Mouse (Mus musculus): ENCODE measurements around the gene Spen.
A peak's percentile ranks its signal among the peaks of the same experiment; 100 is the strongest.
"Not testable (repeated sequence)": the region's sequence is repeated elsewhere in the genome, so short reads cannot be mapped to it uniquely, and the experiment has no call there.

The Spen gene

GRCm38 (mm10) chr4:141559131-141559897, 20.9 kb upstream of the Spen start:
- DNase-seq: peak; percentile 85

DNA sequence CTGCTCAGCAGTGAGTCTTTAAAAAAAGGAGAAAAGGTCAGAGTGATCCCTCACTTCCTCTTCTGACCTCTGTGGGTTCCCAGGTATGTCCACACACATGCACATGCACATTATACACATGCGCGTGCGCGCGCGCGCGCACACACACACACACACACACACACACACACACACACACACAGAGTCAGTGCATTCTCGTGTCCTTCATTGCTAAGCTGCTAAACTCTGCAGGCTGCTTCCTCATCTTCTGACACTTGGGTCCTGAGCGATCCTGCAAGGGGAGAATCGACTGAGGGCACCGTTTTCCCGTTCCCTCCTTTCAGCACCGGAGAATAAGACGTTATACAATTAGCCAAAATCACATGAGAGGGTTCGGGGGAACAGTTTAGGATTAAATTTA, 20.3 kb upstream of the Spen start:
- peak; percentile 57 for DNase-seq

DNA sequence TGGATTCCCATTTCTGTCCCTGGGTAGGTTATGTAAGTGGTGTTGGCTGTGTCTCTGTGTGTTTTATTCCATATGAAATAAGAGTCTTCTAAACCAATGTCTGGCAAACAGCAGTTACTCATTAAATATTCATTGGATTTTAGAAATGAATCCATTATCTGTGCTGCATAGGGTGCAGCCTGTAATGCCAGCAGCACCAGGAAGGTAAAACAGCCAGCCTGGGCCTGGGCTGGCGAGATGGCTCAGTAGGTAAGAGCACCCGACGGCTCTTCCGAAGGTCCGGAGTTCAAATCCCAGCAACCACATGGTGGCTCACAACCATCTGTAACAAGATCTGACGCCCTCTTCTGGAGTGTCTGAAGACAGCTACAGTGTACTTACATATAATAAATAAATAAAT, 17.8 kb upstream of the Spen start:
- DNase-seq: not testable (repeated sequence)

GRCm38 (mm10) chr4:141554255-141554865, 16.0 kb upstream of the Spen start:
- DNase-seq: not testable (repeated sequence)

- peak; percentile 29 for DNase-seq
Measured at GRCm38 (mm10) chr4:141552484-141552883, 14.1 kb upstream of the Spen start.

GRCm38 (mm10) chr4:141547299-141547698, 8.9 kb upstream of the Spen start:
- no peak for DNase-seq

- peak; percentile 87 for DNase-seq
Measured at GRCm38 (mm10) chr4:141546334-141547200, 8.2 kb upstream of the Spen start.

DNA sequence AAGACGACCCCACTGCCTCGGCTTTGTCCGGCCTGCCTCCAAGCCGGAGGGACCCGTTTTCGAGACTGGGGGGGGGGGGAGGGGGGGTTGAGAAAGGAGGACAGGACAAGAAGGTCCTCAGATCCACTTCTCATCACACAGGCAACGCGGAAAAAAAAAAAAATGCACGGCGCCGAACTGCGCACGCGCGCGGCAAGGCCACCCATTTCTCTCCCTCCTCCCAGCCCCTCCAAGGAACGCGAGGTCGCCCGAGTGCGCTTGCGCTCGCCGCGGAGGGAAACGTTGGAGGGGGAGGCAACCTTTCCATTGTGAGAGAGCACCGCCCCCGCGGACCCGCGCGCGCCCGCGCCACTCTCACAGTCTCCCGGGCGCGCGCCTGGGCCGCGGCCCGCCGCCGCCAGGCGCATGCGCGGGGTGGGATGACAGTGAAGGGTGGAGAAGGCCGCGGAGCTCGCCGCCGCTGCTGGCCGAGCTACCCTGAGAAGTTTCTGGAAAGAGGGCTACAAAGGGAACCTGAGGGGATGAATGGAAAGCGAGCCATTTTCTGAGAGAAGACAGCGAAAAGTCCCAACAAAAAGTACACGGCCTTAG, 7.4 kb upstream of the Spen start:
- DNase-seq: peak; percentile 100

DNA sequence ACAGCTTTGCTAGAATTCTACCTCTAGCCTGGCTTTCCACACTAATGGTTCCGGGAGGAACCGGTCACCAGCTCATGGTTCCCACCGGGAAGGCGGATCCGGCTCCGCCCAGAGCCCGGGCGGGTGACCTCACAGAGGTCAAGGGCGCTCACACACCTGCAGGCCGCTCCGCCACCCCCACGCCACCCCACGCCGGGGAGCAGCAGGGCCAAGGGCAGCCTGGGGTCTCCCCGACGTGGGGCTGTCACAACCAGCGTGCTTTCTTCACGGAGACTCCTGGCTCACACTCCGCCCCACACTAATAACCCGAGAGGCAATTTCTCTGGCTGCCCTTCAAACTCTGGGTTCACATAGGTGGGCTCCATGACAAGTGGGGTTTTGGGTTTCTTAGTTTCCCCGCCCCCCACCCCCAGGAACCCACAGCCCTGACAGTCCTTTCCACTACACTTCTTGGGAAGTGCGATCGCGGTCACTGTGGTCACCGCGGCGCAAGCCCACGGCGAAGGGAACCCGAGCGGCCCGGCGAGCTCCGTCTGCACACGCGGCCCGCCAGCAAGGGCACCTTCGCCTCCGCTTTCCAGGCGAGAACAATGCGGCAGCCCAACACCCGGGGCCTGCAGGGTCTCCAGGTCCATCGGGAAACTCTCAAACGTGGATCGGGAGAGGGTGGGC, 6.8 kb upstream of the Spen start:
- DNase-seq: peak; percentile 71

- no peak for DNase-seq
Measured at GRCm38 (mm10) chr4:141544536-141544935, 6.1 kb upstream of the Spen start.

- no peak for DNase-seq
Measured at GRCm38 (mm10) chr4:141543593-141543992, 5.2 kb upstream of the Spen start.

DNA sequence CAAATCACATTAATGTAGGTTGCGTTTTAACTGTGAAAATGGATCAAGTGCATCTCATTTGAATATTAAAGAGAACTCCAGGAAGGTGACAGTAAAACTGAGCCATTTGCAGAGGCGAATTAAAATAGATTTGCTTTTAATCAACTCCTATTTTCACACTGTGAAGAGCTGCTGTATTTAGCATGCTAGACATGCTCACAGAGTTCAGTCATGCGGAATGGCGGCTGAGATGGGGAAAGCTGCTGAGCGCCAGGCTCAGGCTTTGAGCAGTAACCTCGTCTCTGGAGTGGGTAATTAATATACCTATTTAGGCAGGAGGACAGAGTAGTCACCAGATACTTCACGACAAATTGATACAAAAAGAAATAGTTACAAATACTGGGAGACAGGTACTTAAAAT, 3.5 kb upstream of the Spen start:
- no peak for DNase-seq

- DNase-seq: no peak
Measured at GRCm38 (mm10) chr4:141540844-141541243, 2.4 kb upstream of the Spen start.

DNA sequence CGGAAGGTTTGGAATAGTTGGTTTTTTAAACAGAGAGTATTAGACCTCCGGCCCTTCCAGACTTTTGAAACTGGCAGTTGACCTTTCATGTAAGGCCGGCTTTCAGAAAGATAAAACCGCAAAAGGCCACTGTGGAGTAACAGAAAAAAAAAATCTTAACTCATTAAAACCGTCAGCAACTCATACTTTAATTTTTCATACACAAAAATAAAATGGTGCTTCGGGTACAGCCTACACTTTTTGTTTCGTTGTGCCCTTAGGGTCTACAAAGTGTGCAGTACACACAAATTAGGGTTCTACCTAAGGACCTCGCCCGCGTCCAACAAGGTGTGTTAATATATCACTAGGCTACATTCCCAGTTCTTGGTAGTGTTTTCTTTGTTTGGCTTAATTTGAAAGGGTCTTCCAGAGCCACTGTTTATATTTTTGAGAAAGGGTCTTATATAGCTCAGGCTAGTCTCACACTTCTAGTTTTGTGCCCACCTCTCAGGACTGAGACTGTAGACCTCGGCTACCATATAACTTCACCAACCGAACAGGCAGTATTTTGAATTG, 893 bp upstream of the Spen start:
- DNase-seq: no peak

DNA sequence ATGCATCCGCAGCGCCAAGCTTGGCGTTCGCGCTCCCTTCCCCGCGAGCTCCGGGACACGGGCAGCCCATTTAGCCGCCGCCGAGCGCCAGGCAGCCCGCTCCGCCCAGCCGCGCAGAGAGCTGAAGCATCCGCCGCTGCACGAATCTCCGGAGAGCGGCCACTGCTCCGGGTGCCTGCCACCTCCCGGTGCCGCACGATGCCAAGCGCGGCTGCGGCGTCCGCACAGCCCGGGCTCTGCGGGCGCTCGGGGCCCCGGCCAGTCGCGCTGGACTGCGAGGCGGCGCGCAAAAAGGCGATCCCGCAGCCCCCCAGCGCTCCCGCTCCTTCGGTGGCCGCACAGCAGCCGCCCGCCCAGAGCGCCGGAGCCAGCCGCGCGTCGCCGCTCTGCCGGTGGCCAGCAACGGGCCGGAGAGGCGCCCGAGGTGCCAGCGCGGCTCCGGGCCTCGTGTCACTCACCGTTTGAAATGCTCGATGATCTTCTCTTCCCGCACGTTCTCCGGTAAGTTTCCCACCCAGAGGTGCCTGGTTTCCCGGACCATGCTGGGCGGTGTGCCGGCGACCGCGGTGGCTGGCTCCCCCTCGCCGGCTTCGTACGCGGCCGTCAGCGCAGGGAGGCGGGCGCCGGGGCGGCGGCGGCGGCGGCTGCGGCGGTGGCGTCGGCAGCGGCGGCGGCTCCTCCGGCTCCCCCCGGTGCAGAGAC, 540 bp downstream of the Spen start:
- DNase-seq: peak; percentile 81

- DNase-seq: no peak
Measured at GRCm38 (mm10) chr4:141537226-141537610, 1.2 kb downstream of the Spen start.

- peak; percentile 58 for DNase-seq
Measured at GRCm38 (mm10) chr4:141536291-141537225, 1.8 kb downstream of the Spen start.

- peak; percentile 69 for DNase-seq
Measured at GRCm38 (mm10) chr4:141534947-141535680, 3.3 kb downstream of the Spen start.

GRCm38 (mm10) chr4:141530979-141531378, 7.4 kb downstream of the Spen start:
- no peak for DNase-seq

GRCm38 (mm10) chr4:141528938-141529337, 9.5 kb downstream of the Spen start:
- no peak for DNase-seq

Data from thymus, postnatal 14 days (tissue).